Mouse (Mus musculus): ENCODE results near the gene Syngap1.

DNA sequence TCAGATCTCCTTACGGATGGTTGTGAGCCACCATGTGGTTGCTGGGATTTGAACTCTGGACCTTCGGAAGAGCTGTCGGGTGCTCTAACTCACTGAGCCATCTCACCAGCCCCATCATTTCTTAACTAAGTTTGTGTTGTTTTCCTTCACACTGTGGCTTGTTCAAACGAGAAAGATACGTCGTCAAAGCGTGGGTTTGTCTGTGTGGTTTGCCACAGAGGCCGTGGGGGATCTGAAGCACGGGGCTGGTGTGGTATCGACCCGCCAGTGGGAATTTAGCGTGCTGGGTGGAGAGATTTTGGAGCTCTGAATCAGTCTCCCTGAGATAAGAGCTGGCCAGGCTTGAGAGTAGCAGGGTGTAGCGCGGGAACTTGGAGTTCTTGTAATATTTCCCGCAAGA lies 57.2 kb downstream of the Syngap1 start:
- TF ChIP-seq CTCF (IDR thresholded peaks at IDR 0.05; ENCODE audit: extremely low read depth, insufficient read depth, insufficient read length, insufficient replicate concordance) (no peak), POLR2A (IDR thresholded peaks at IDR 0.05; ENCODE audit: low read depth, low read length) (no peak)
